In the genomic region with DNA sequence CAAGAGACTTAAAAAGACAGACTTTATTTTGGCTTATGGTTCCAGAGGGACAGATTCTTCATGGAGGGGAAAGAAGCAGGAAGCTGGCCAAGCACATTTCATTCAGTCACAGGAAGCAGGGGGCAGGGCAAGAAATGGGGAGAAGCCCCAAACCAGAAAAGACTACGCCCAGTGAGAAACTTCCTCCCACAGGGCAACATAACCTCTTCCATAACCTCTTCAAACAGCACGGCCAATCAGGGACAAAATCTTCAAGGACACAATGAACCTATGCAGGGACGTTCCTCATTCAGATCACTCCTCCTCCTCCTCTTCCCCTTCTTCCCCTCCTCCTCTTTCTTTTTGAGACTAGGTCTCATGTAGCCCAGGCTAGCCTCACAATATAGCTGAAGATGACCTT, we compare ENCODE assay signal across 16 mouse cellular contexts.
"Had no signal": no experiment of that assay in that cellular context is flagged by ENCODE, and none has a peak within 500 bp of the region (broad histone marks: within the 10 kb centered on the region; RNA-seq: fewer than 3 reads in every experiment).

No protein-coding gene starts in this region.

- H3K36me3 ChIP-seq: neural tube, embryonic 12.5 days; neural tube, embryonic 13.5 days; neural tube, embryonic 15.5 days; stomach, embryonic 15.5 days had no signal

- H3K27ac ChIP-seq: neural tube, embryonic 12.5 days; neural tube, embryonic 13.5 days; neural tube, embryonic 15.5 days; stomach, embryonic 15.5 days; stomach, postnatal 0 days had no signal

- H3K4me3 ChIP-seq: neural tube, embryonic 12.5 days; neural tube, embryonic 13.5 days; neural tube, embryonic 15.5 days; stomach, embryonic 15.5 days had no signal

- H3K4me1 ChIP-seq: neural tube, embryonic 12.5 days; neural tube, embryonic 15.5 days had no signal

- DNase-seq: retina, postnatal 1 day; right cerebral cortex, postnatal 14 days; right cerebral cortex, postnatal 25 days; right cerebral cortex, postnatal 4 days; spleen, adult 18-20 months; thymus, adult 18-20 months; thymus, adult 2 months; thymus, postnatal 14 days; thymus, postnatal 25 days; thymus, postnatal 36 days; thymus, postnatal 4 days had no signal

- H3K9ac ChIP-seq: neural tube, embryonic 12.5 days; neural tube, embryonic 13.5 days; neural tube, embryonic 15.5 days; stomach, embryonic 15.5 days had no signal

- H3K9me3 ChIP-seq: neural tube, embryonic 12.5 days; neural tube, embryonic 13.5 days; neural tube, embryonic 15.5 days; stomach, embryonic 15.5 days had no signal

- H3K4me2 ChIP-seq: neural tube, embryonic 12.5 days; neural tube, embryonic 13.5 days; neural tube, embryonic 15.5 days; stomach, embryonic 15.5 days had no signal

- H3K27me3 ChIP-seq: neural tube, embryonic 12.5 days; neural tube, embryonic 13.5 days; neural tube, embryonic 15.5 days; stomach, embryonic 15.5 days had no signal
